Mouse (Mus musculus) embryonic facial prominence, embryonic 14.5 days (tissue): ENCODE data around the gene Tmem178b. TPM values are rescaled to one million over a fixed set of nuclear protein-coding genes. Genes with fewer than 3 reads are reported as not detected.

Experiments
- ATAC-seq: fragments of 200-750 bp; cut with Nextera tagmentation; 2 replicates; pipeline ENCODE4 v1.8.0; 2017; ENCODE audit warnings: low read depth, moderate number of reproducible peaks, moderate TSS enrichment
- DNase-seq: peaks from one replicate; pipeline ENCODE4 v3.0.0-alpha.2; 2015; ENCODE audit warnings: low spot score
- H3K27ac ChIP-seq: fragments of 300-500 bp; sonication (generic); replicated peaks from 2 replicates; pipeline ENCODE4 v1.5.1; 2014; ENCODE audit warnings: low read depth, mild to moderate bottlenecking, low read length, moderate library complexity
- H3K27me3 ChIP-seq: fragments of 300-500 bp; sonication (generic); replicated peaks from 2 replicates; pipeline ENCODE4 v1.6.1; 2014; ENCODE audit warnings: low read length; ENCODE audit not compliant: control insufficient read depth, insufficient read depth
- H3K36me3 ChIP-seq: fragments of 300-500 bp; sonication (generic); 2 replicates; pipeline ENCODE4 v1.6.1; 2014; ENCODE audit warnings: low read length, mixed read lengths; ENCODE audit not compliant: control insufficient read depth, insufficient read depth
- H3K4me1 ChIP-seq: fragments of 300-500 bp; sonication (generic); 2 replicates; pipeline ENCODE4 v1.6.1; 2014; ENCODE audit warnings: antibody characterized with exemption, low read length; ENCODE audit not compliant: control insufficient read depth, insufficient read depth
- H3K4me2 ChIP-seq: fragments of 300-500 bp; sonication (generic); 2 replicates; pipeline ENCODE4 v1.6.1; 2014; ENCODE audit warnings: low read depth, mild to moderate bottlenecking, low read length, moderate library complexity, mixed read lengths
- H3K4me3 ChIP-seq: fragments of 300-500 bp; sonication (generic); 2 replicates; pipeline ENCODE4 v1.5.1; 2014; ENCODE audit warnings: low read depth, mild to moderate bottlenecking, low read length
- H3K9ac ChIP-seq: fragments of 300-500 bp; sonication (generic); 2 replicates; pipeline ENCODE4 v1.6.1; 2014; ENCODE audit warnings: low read depth, mild to moderate bottlenecking, low read length, moderate library complexity, mixed read lengths
- H3K9me3 ChIP-seq: fragments of 300-500 bp; sonication (generic); 2 replicates; pipeline ENCODE4 v1.6.1; 2016; ENCODE audit warnings: low read length; ENCODE audit not compliant: control insufficient read depth
- WGBS: fragments of 180-500 bp; shearing (Covaris S2); extraction: QIAGEN DNeasy Blood & Tissue Kit; methylation state at CpG from one replicate; pipeline ENCODE4 v1.1.7; 2014; 5-methylcytosine and 5-hydroxymethylcytosine counted together
- polyA plus RNA-seq: library from polyadenylated mRNA; unstranded; fragments of >200 nt; fragmentation: Nextera tagmentation; extraction: Ambion mirVana; gene quantifications from 2 replicates; pipeline ENCODE4 v1.2.1, GENCODE M21; 2014

The Tmem178b gene
- polyA plus RNA-seq, 1 experiment from 2014 or later, result 2.6 TPM

DNA sequence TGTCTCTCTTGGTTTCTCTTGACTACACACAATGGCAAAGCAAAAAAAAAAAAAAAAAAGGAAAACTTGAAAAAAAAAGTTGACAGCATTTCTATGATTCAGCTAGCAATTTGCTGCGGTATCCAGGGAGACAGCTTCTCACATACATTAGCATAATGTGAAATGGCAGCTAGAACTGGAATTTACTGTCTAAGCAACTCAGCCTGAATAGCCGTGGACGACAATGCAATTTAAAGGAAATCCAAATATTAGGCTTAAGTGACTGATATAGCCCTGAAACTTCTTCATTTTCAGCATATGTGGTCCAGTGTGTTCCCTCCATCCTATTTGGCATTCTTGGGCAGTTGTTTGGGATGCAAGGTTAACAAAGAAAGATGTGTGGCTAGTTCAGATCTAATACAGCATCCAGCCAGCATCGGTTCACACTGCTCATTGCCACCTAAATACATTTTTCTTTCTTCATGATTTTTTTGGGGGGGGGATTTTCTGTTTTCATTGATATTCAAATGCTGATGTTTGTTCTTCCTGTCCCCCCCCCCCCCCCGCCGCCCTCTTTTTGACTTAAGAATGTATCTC is 176.9 kb downstream of the Tmem178b start:
- Histone ChIP-seq H3K4me1 (no peaks in the 10 kb centered on the region), H3K9ac (no peak overlapping the region), H3K4me3 (no peak overlapping the region), H3K27me3 (no peaks in the 10 kb centered on the region), H3K27ac (no peak overlapping the region), H3K36me3 (no peaks in the 10 kb centered on the region), H3K4me2 (no peak overlapping the region), H3K9me3 (no peaks in the 10 kb centered on the region)
- no peak for ATAC-seq
- 75% methylated on average over 5 of the region's 6 CpGs for WGBS
- DNase-seq, result peak; percentile 25

GRCm38 (mm10) chr6:40051698-40052097 is 178.6 kb downstream of the Tmem178b start:
- Histone ChIP-seq H3K9me3 (no peaks in the 10 kb centered on the region), H3K9ac (no peak overlapping the region), H3K4me2 (no peak overlapping the region), H3K36me3 (no peaks in the 10 kb centered on the region), H3K4me3 (no peak overlapping the region), H3K27me3 (no peaks in the 10 kb centered on the region), H3K4me1 (no peaks in the 10 kb centered on the region), H3K27ac (no peak overlapping the region)
- WGBS, result 79% methylated on average over 2 of the region's 2 CpGs
- no peak for DNase-seq
- no peak for ATAC-seq

GRCm38 (mm10) chr6:40052593-40052992 is 179.5 kb downstream of the Tmem178b start:
- Histone ChIP-seq H3K27ac (no peak overlapping the region), H3K9ac (no peak overlapping the region), H3K27me3 (no peaks in the 10 kb centered on the region), H3K9me3 (no peaks in the 10 kb centered on the region), H3K4me1 (no peaks in the 10 kb centered on the region), H3K4me3 (no peak overlapping the region), H3K36me3 (no peaks in the 10 kb centered on the region), H3K4me2 (no peak overlapping the region)
- ATAC-seq, result no peak
- 69% methylated on average over 1 of the region's 1 CpGs for WGBS
- no peak for DNase-seq

- Histone ChIP-seq H3K36me3 (no peaks in the 10 kb centered on the region), H3K9ac (no peak overlapping the region), H3K4me3 (no peak overlapping the region), H3K4me2 (no peak overlapping the region), H3K27me3 (no peaks in the 10 kb centered on the region), H3K27ac (no peak overlapping the region), H3K9me3 (no peaks in the 10 kb centered on the region), H3K4me1 (no peaks in the 10 kb centered on the region)
- no peak for ATAC-seq
- DNase-seq, result no peak
- 60% methylated on average over 3 of the region's 3 CpGs for WGBS
These were observed 186.4 kb downstream of the Tmem178b start for GRCm38 (mm10) chr6:40059466-40059865.

- no peaks in the 10 kb centered on the region for H3K9me3 ChIP-seq
- DNase-seq (no peak), ATAC-seq (no peak)
- H3K4me1 ChIP-seq, result no peaks in the 10 kb centered on the region
- H3K9ac ChIP-seq, result no peak overlapping the region
- no peaks in the 10 kb centered on the region for H3K27me3 ChIP-seq
- H3K4me3 ChIP-seq, result no peak overlapping the region
- 52% methylated on average over 5 of the region's 5 CpGs for WGBS
- no peaks in the 10 kb centered on the region for H3K36me3 ChIP-seq
- no peak overlapping the region for H3K27ac ChIP-seq
- H3K4me2 ChIP-seq, result no peak overlapping the region
These were observed 188.5 kb downstream of the Tmem178b start for GRCm38 (mm10) chr6:40061327-40062189.

- no peak for DNase-seq
- no peaks in the 10 kb centered on the region for H3K27me3 ChIP-seq
- no peaks in the 10 kb centered on the region for H3K9me3 ChIP-seq
- no peak for ATAC-seq
- 80% methylated on average over 7 of the region's 7 CpGs for WGBS
- no peaks in the 10 kb centered on the region for H3K36me3 ChIP-seq
- no peak overlapping the region for H3K4me3 ChIP-seq
- H3K4me1 ChIP-seq, result no peaks in the 10 kb centered on the region
- no peak overlapping the region for H3K4me2 ChIP-seq
- H3K9ac ChIP-seq, result no peak overlapping the region
- H3K27ac ChIP-seq, result no peak overlapping the region
These were observed 189.1 kb downstream of the Tmem178b start for GRCm38 (mm10) chr6:40062190-40062501.

DNA sequence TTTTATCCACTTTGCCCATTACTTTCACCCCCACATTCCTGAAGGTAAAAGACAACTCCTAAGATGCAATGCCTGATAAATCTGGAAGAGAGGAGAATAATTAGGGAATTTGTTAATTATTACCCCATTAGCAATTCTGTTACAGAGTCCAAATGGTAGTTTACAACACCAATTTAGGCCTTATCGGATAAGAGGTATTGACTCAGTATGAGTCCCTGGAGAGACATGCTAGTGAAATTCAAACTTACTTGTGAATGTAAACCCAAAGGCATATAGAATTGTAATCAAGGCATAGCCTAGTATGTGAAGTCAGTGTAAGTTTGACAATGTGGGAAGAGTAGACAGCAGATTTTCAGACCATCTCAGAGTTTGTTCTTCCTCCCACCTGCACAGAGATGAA is 190.4 kb downstream of the Tmem178b start:
- Histone ChIP-seq H3K9me3 (no peaks in the 10 kb centered on the region), H3K27ac (no peak overlapping the region), H3K9ac (no peak overlapping the region), H3K27me3 (no peaks in the 10 kb centered on the region), H3K4me1 (no peaks in the 10 kb centered on the region), H3K4me3 (no peak overlapping the region), H3K4me2 (no peak overlapping the region), H3K36me3 (no peaks in the 10 kb centered on the region)
- DNase-seq, result no peak
- WGBS, result 93% methylated on average over 1 of the region's 1 CpGs
- no peak for ATAC-seq

GRCm38 (mm10) chr6:40063899-40064298 is 190.8 kb downstream of the Tmem178b start:
- ATAC-seq, result no peak
- Histone ChIP-seq H3K27ac (no peak overlapping the region), H3K4me3 (no peak overlapping the region), H3K4me1 (no peaks in the 10 kb centered on the region), H3K9me3 (no peaks in the 10 kb centered on the region), H3K4me2 (no peak overlapping the region), H3K27me3 (no peaks in the 10 kb centered on the region), H3K9ac (no peak overlapping the region), H3K36me3 (no peaks in the 10 kb centered on the region)
- 86% methylated on average over 1 of the region's 1 CpGs for WGBS
- no peak for DNase-seq

GRCm38 (mm10) chr6:40064342-40064741 is 191.3 kb downstream of the Tmem178b start:
- Histone ChIP-seq H3K9me3 (no peaks in the 10 kb centered on the region), H3K4me2 (no peak overlapping the region), H3K36me3 (no peaks in the 10 kb centered on the region), H3K4me3 (no peak overlapping the region), H3K27ac (no peak overlapping the region), H3K27me3 (no peaks in the 10 kb centered on the region), H3K4me1 (no peaks in the 10 kb centered on the region), H3K9ac (no peak overlapping the region)
- ATAC-seq (no peak), DNase-seq (no peak)
- 50% methylated on average over 2 of the region's 2 CpGs for WGBS
